Mouse (Mus musculus): Measurements from ENCODE around the gene Grik4. TPM values are rescaled to one million over a fixed set of nuclear protein-coding genes. Genes with fewer than 3 reads are reported as not detected.

Grik4 gene
- total RNA-seq, 2 experiments from 2014 or later, result 13.4 to 16.8 TPM

GRCm38 (mm10) chr9:42908657-42909313, 35.5 kb downstream of the Grik4 start:
- intact Hi-C loops (cut with DNase I), result no loop called here
- no peak for DNase-seq

DNA sequence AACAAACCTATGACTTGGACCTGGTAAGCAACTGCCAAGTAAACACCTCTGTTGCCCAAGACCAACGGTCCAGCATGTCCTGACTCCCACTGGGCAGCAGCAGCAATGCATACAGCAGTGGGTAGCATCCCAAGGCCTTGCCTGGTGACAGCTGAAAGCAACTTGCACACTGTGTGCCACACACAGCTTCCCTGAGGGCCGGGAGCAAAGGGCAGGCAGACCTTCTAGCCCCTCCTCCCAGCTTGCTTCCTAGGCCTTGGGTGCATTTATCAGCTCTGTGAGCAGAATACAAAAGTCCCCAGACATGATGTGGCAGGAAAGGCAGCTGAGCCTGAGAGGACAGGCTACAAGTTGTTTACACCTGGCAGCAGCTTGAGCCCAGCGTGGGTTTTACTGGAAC, 37.3 kb downstream of the Grik4 start:
- intact Hi-C loops (cut with DNase I), result no loop called here

GRCm38 (mm10) chr9:42898091-42898591, 46.2 kb downstream of the Grik4 start:
- intact Hi-C loops (cut with DNase I), result no loop called here
- DNase-seq, result peak; percentile 36

More for the DNA sequence above, 37.3 kb downstream of the Grik4 start:
- no peak for DNase-seq

DNA sequence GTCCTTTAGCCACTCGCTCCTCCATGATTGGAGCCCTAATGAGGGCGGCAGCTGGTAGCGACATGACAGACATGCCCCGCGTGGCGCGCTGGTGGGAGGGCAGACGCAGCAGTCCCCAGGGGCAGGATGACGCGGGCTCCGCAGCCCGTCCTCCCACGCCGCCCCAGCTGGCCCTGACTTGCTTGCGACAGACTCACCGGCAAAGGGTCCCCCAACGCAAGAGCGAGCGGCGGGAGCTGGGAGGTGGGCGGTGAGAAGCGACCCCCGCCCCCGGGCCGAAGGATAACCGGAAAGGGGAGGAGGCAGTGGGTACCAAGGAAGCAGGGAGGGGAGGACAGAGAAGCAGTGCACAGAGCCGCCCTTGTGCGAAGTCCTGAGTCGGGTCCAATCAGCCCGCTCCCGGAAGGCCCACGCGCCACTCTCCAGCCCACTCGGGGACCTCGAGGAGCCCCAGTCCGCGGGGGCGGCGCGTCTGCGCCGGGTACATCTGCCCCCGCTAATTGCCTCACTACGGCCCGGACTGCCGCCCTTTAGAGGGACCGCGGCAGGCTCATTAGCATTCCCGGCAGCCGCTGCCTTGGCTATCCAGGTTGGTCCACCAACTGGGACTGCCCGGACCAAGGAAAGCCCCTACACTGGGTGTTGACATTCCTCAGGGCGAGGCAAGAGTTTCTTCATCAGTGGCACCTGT, 46.8 kb downstream of the Grik4 start:
- intact Hi-C loops (cut with DNase I), result no loop called here
- peak; percentile 72 for DNase-seq

GRCm38 (mm10) chr9:42896421-42897210, 47.7 kb downstream of the Grik4 start:
- intact Hi-C loops (cut with DNase I), result no loop called here

GRCm38 (mm10) chr9:42892765-42893164, 51.5 kb downstream of the Grik4 start:
- intact Hi-C loops (cut with DNase I), result no loop called here
- no peak for DNase-seq

More at GRCm38 (mm10) chr9:42896421-42897210, 47.7 kb downstream of the Grik4 start:
- DNase-seq, result no peak

GRCm38 (mm10) chr9:42887930-42888329, 56.4 kb downstream of the Grik4 start:
- DNase-seq, result no peak
- intact Hi-C loops (cut with DNase I), result no loop called here

GRCm38 (mm10) chr9:42886112-42886766, 58.1 kb downstream of the Grik4 start:
- intact Hi-C loops (cut with DNase I), result no loop called here
- DNase-seq, result no peak

DNA sequence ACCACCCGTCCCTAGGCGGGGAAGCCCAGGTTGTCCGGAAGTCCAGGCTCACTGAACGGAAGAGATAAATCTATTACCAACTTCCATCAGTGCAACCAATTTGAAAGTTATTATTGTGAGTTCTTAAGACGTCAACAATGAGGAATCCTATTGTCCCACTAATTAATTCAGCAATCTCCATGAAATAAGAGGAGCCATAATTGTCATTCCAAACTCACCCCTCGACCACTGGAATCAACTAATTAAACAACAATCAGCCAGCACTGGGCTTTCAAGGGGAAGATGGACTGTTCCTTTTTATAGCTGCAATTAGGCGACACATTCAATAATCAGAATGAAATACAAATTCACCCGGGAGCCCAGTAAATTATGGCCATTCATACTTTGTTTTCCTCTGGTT, 58.7 kb downstream of the Grik4 start:
- DNase-seq, result no peak
- intact Hi-C loops (cut with DNase I), result no loop called here

DNA sequence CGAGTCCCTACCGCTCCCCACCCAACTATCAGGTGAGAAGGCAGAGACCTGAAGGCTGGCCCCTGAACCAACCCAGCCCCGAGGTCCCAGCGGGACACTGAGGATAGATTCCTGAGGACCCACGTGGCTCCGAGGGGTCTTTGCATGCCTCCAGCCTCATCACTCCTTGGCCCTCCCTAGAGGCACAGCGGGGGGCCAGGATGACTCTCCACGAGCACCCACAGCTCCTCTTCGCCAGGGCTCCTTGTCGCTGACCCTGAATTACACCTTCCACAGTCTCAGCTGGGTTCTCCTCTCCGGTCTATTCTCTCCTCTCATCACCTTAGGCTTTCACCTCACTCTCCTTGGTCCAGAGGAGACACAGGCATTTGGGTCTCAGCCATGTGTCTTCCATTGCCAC, 59.2 kb downstream of the Grik4 start:
- intact Hi-C loops (cut with DNase I), result no loop called here
- DNase-seq, result no peak

DNA sequence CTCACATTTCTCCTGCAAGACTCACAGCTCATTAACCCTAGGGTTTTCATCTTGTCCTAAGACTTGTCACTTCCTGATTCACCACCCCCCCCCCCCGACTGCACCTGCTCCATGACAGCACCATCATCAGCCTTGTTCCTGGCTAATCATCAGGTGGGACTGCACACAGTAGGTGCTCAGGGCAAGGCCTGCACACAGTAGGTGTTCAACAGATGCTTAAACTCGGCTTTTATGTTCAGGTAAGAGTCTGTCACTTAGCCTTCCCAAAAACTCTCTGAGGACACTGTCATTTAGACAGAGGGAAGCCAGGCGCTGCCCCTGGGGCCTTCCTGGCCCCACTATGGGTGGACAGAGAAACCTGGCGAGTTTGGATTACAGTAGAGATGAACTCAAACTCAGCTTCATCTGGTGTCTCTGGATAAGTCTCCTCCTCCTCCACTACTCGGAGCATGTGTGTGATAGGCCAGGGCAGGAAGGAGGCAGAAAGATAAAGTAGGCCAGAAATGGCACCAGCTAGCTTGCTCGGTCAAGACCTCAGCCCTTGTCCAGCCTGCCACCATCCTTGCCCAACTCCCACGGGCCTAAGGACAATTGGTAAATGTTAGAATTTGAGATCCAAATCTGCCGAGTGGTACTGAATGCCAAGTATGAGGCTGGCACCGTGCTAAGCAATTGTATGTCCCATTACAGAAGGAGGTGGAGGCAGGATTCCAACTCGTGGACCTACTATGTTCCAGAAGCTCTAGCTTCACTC, 61.1 kb downstream of the Grik4 start:
- DNase-seq, result no peak
- intact Hi-C loops (cut with DNase I), result no loop called here

- intact Hi-C loops (cut with DNase I), result no loop called here
- no peak for DNase-seq
Observed at GRCm38 (mm10) chr9:42882313-42882712, 62.0 kb downstream of the Grik4 start.

DNA sequence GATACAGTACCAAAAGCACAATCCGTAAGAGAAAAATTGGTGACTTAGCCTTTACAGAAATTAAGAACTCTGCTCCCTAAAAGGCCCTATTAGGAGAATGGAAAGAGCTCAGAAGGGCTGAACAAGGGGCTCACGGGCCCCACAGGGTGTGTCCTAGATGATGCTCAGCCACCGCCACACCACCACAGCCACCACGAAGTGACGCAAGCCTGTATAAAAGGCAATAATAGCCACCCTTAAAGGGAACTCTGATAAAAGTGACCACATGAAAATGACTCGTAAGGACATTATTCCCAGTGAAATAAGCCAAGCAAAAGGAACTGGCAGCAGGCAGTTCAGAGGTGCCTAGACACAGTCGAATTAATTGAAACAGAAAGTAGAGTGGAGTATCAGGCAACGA, 63.3 kb downstream of the Grik4 start:
- DNase-seq, result no peak
- intact Hi-C loops (cut with DNase I), result no loop called here

- intact Hi-C loops (cut with DNase I), result no loop called here
- DNase-seq, result no peak
Observed at GRCm38 (mm10) chr9:42878401-42878800, 65.9 kb downstream of the Grik4 start.

DNA sequence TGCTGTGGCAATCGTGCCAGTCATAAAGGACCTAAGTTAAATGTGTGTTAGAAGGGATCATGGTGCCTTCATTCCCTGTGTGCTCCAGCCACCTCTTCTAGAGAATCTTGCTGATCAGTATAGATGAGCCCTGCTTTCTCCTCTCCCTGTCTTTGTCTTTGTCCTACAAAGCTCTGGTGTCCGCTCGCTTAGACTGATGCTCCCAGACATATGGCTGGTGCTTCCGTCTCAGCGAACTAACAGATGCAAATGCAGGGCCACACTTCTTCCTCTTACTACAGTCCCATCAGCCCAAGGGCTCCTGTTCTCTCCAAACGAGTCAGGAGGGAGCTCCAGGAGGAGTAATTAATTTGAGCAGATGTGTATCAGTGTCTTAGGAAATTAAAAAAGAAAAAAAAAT, 71.4 kb downstream of the Grik4 start:
- intact Hi-C loops (cut with DNase I), result no loop called here

GRCm38 (mm10) chr9:42871681-42872080, 72.6 kb downstream of the Grik4 start:
- intact Hi-C loops (cut with DNase I), result no loop called here
- DNase-seq, result no peak

More for the DNA sequence above, 71.4 kb downstream of the Grik4 start:
- no peak for DNase-seq

GRCm38 (mm10) chr9:42870257-42870656, 74.0 kb downstream of the Grik4 start:
- DNase-seq, result no peak
- intact Hi-C loops (cut with DNase I), result no loop called here

DNA sequence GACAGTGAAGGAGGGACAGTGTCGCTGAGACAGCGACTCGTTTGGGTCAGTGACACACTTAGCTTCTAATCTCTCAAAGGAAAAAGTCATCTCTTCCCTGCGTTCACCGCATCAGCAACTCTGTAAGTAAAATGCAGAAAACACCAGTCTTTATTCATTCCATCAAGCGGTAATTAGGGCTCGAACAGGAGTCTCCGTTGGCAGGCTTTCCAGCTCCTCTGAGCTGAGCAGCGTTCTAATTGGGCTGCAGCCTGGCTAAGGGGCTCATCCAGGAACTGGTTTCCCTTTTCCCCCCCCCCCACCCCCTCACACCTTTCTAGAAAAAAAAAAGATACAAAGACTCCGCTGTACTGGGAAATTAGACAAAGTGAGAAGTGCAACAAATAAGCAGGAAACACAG, 75.8 kb downstream of the Grik4 start:
- DNase-seq, result no peak
- intact Hi-C loops (cut with DNase I), result no loop called here

GRCm38 (mm10) chr9:42866650-42867049, 77.6 kb downstream of the Grik4 start:
- no peak for DNase-seq
- intact Hi-C loops (cut with DNase I), result no loop called here

Data from left cerebral cortex, postnatal 4 days (tissue).